Mouse (Mus musculus) bone marrow, adult 2 months (tissue): Measurements from ENCODE around the gene Paics. TPM values are rescaled to one million over a fixed set of nuclear protein-coding genes. Genes with fewer than 3 reads are reported as not detected.

Source experiments
- H3K27ac ChIP-seq: fragments of 200-500 bp; 2 replicates; pipeline ENCODE4 v1.5.1; 2012; ENCODE audit warnings: low read depth, mild to moderate bottlenecking, control low read depth, inconsistent platforms, low read length; ENCODE audit not compliant: control insufficient read depth, poor library complexity, insufficient read depth
- H3K4me1 ChIP-seq: fragments of 200-500 bp; 2 replicates; pipeline ENCODE4 v1.6.1; 2011; ENCODE audit warnings: low read length; ENCODE audit not compliant: control insufficient read depth, insufficient read depth
- H3K4me3 ChIP-seq: fragments of 200-500 bp; replicated peaks from 2 replicates; pipeline ENCODE3; 2011; ENCODE audit warnings: mild to moderate bottlenecking, low read depth, low read length, control low read depth; ENCODE audit not compliant: control insufficient read depth
- CTCF ChIP-seq: fragments of 200-500 bp; IDR thresholded peaks from 2 replicates; pipeline ENCODE4 v1.5.1; 2011; ENCODE audit warnings: low read length, control low read depth; ENCODE audit not compliant: control insufficient read depth, insufficient read depth
- POLR2A ChIP-seq: fragments of 200-500 bp; IDR thresholded peaks from 2 replicates; pipeline ENCODE4 v1.6.1; 2011; ENCODE audit warnings: low read depth, mild to moderate bottlenecking, control low read depth, low read length, borderline replicate concordance; ENCODE audit not compliant: control insufficient read depth
- WGBS: fragments of 180-500 bp; shearing (Covaris S2); methylation state at CpG from one replicate; pipeline ENCODE4 v1.1.7; 2018; 5-methylcytosine and 5-hydroxymethylcytosine counted together
- polyA plus RNA-seq: library from polyadenylated mRNA; stranded (reverse); fragments of >200 nt; gene quantifications from 2 replicates; pipeline ENCODE4 v1.2.4, GENCODE M21; 2011; ENCODE audit warnings: low replicate concordance; ENCODE audit not compliant: missing spikeins, insufficient read depth, insufficient read length

Paics gene
- polyA plus RNA-seq, 1 experiment = 84.6 TPM

DNA sequence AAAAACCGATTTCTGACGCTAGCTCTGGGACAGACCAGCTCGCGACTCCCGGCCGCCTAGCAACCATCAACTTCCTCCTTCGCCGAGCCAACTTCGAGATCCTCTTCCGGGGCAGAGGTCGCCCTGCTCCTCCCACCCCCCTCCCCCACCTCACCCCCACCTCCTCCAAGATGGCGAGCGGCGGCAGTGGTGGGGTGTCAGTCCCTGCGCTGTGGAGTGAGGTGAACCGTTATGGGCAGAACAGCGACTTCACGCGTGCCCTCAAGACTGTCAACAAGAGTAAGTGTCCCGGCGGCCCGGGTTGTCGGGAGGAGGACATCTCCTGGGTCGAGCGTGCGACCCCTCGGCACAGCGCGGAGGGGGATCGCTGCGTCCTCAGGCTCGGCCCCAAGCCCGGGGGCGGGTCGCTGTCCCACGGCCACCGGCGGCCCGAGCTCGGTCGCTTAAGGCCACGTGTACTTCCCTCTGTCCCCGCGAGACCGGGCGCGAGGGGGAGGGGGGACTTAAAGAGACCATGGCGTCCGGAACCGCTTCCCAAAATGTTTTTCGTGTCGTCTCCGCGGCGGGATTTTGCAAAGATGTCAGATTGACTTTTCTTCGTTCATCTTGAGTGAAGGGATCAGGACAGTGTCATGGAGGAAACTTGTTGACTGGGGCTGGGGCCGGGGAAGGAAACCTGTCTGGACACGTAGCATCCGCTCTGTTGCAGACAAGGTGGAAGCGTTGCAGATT is 23.6 kb downstream of the Paics start, which contains the start of gene Srp72:
TSS of gene Srp72 (plus strand) at position 130 of the 732 bp plus-strand sequence.
- WGBS = under 1% methylated on average over 60 of the region's 60 CpGs
- peak within 1 kb of the TSS; percentile 96 for H3K4me3 ChIP-seq

DNA sequence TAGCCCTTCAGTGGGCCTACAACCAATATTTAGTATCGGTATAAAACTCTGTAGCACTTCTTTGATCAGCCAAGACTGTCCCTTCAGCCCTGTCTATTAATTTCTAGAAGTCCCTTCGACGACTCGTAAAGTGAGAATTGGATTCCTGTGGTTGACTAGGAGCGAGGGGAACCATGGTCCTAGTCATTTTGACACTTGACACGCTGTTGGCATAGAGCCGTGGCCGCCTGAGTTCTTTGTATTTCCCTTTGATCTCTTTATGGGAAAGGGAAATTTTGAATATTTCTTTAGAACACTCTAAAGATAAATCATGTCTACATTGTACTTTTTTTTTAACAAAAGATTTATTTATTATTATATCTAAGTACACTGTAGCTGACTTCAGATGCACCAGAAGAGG is 24.6 kb downstream of the Paics start:
- TF ChIP-seq POLR2A = no peak
- no peak for TF ChIP-seq CTCF
- H3K27ac ChIP-seq = no peak overlapping the region
- no peaks in the 10 kb centered on the region; the same call in 1 of the 2 replicates for H3K4me1 ChIP-seq
- 76% methylated on average over 8 of the region's 8 CpGs for WGBS
- no peak overlapping the region for H3K4me3 ChIP-seq

More for the DNA sequence above, 23.6 kb downstream of the Paics start, which contains the start of gene Srp72:
- H3K27ac ChIP-seq = peak within 1 kb of the TSS; percentile 87
- no peaks in the 10 kb centered on the region; the same call in 1 of the 2 replicates for H3K4me1 ChIP-seq
- peak; percentile 54; the same call in 1 of the 2 replicates for TF ChIP-seq POLR2A
- TF ChIP-seq CTCF = no peak

DNA sequence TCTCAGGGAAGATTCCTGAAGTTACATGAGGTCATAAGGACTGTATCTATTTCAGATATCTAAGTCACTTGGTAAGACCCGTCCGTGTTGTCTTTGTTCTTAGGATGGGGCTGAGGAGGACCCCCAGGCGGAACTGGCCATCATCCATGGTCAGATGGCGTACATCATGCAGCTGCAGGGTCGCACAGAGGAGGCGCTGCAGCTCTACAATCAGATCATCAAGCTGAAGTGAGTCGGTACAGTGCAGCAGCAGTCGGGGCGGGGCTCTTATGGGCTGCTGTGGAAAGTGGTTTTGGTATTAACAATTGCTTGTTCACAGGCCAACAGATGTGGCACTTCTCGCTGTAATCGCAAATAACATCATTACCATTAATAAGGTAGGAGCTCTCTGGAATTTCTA is 32.9 kb downstream of the Paics start:
- Histone ChIP-seq H3K4me1 (no peaks in the 10 kb centered on the region), H3K27ac (no peak overlapping the region), H3K4me3 (no peak overlapping the region)
- no peak for TF ChIP-seq CTCF
- 86% methylated on average over 11 of the region's 11 CpGs for WGBS

- Histone ChIP-seq H3K4me3 (no peak overlapping the region), H3K27ac (no peak overlapping the region), H3K4me1 (no peaks in the 10 kb centered on the region)
- 69% methylated on average over 3 of the region's 3 CpGs for WGBS
- TF ChIP-seq POLR2A = no peak
- TF ChIP-seq CTCF = no peak
These were observed 39.7 kb downstream of the Paics start for GRCm38 (mm10) chr5:76990789-76991188.

DNA sequence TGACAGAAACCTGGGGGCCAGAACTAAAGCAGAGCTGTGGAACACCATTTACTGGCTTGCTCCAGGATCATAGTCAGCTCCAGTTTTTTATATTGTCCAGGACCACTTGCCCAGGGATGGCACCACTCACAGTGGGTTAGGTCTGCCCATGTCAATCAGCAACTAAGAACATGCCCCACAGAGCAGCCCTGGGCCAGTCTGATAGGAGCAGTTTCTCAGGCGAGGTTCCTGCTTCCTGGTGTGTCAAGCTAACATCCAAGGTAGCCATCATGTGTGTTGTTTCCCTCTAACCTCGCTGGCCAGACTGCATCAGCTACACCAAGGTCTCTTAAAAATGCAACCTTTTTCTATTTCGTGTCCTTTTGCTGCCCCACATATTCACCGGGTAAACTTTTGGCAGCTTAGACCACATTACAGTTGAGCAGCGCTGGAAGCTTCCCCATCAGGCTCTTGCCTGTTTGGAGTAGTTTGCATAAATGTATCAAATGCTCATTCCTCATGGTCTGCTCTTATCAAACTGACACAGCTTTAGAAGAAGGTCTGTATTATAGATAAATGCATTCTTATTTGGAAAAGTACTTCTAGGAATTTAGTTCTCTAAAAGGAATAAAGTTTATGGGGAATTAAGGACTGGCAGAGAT is 42.2 kb downstream of the Paics start:
- no peak for TF ChIP-seq CTCF
- TF ChIP-seq POLR2A = no peak

DNA sequence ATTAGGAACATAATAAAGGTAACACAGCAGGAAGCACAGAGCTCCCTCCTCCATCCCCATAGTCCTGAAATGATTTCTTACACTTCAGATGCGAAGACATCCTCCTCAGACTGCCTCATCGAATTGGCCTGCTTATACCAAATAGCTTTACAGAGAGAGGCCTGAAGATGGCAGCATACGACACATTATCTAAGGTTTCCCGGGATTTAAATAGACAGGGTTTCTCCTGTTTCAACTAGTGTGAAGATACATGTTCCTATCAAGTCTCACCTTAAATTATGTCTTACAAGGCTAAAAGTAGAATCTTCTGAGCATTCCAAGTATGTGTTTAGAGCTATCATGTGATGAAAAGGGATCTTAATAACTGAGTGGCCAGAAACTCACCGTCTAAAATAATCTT is 47.3 kb downstream of the Paics start:
- no peak overlapping the region for H3K27ac ChIP-seq
- no peak overlapping the region for H3K4me3 ChIP-seq
- no peaks in the 10 kb centered on the region for H3K4me1 ChIP-seq
- WGBS = 68% methylated on average over 5 of the region's 5 CpGs
- TF ChIP-seq CTCF (no peak), POLR2A (no peak)

More for the DNA sequence above, 42.2 kb downstream of the Paics start:
- H3K27ac ChIP-seq = no peak overlapping the region
- no peaks in the 10 kb centered on the region for H3K4me1 ChIP-seq
- H3K4me3 ChIP-seq = no peak overlapping the region
- 68% methylated on average over 5 of the region's 5 CpGs for WGBS

- WGBS = 93% methylated on average over 17 of the region's 17 CpGs
- no peak for TF ChIP-seq POLR2A
- no peak for TF ChIP-seq CTCF
- H3K4me1 ChIP-seq = peaks cover 2% of the 10 kb centered on the region
- H3K4me3 ChIP-seq = no peak overlapping the region
- no peak overlapping the region for H3K27ac ChIP-seq
These were observed 50.1 kb downstream of the Paics start for GRCm38 (mm10) chr5:77001192-77001591.

GRCm38 (mm10) chr5:77004051-77004821 is 53.1 kb downstream of the Paics start, which contains the start of gene Arl9:
Arl9 (plus strand) TSS chr5:77004055.
- TF ChIP-seq CTCF = no peak
- no peak for TF ChIP-seq POLR2A
- peaks cover 2% of the 10 kb centered on the region for H3K4me1 ChIP-seq
- 90% methylated on average over 6 of the region's 6 CpGs for WGBS
- no peak within 1 kb of the TSS for H3K4me3 ChIP-seq
- H3K27ac ChIP-seq = no peak within 1 kb of the TSS
